Mouse (Mus musculus) hindbrain, embryonic 15.5 days (tissue): ENCODE measurements at regions not wholly inside any gene's neighbourhood (a gene's known extent, or its start where the extent isn't known, plus 50 kb on each side); places are given as distances from the start of the nearest gene placed in this dataset.

Experiments used
- ATAC-seq: fragments of 200-750 bp; cut with Nextera tagmentation; 2 replicates; pipeline ENCODE4 v1.8.0; 2017; ENCODE audit warnings: low read depth, moderate number of reproducible peaks, moderate TSS enrichment; ENCODE audit not compliant: low FRiP score
- H3K27ac ChIP-seq: fragments of 300-500 bp; sonication (generic); replicated peaks from 2 replicates; pipeline ENCODE4 v1.5.1; 2015; ENCODE audit warnings: mild to moderate bottlenecking, inconsistent platforms
- H3K27me3 ChIP-seq: fragments of 300-500 bp; sonication (generic); 2 replicates; pipeline ENCODE4 v1.6.1; 2015; ENCODE audit warnings: control low read depth, inconsistent platforms
- H3K36me3 ChIP-seq: fragments of 300-500 bp; sonication (generic); 2 replicates; pipeline ENCODE4 v1.6.1; 2015; ENCODE audit warnings: control low read depth, inconsistent platforms
- H3K4me1 ChIP-seq: fragments of 300-500 bp; sonication (generic); replicated peaks from 2 replicates; pipeline ENCODE4 v1.6.1; 2015; ENCODE audit warnings: control low read depth, inconsistent platforms
- H3K4me2 ChIP-seq: fragments of 300-500 bp; sonication (generic); 2 replicates; pipeline ENCODE4 v1.6.1; 2015; ENCODE audit warnings: moderate library complexity, mild to moderate bottlenecking, inconsistent platforms
- H3K4me3 ChIP-seq: fragments of 300-500 bp; sonication (generic); 2 replicates; pipeline ENCODE4 v1.5.1; 2015; ENCODE audit warnings: mild to moderate bottlenecking, inconsistent platforms
- H3K9ac ChIP-seq: fragments of 300-500 bp; sonication (generic); 2 replicates; pipeline ENCODE4 v1.6.1; 2015; ENCODE audit warnings: inconsistent platforms
- H3K9me3 ChIP-seq: fragments of 300-500 bp; sonication (generic); 2 replicates; pipeline ENCODE4 v1.6.1; 2016; ENCODE audit warnings: control low read depth, inconsistent platforms
- WGBS: fragments of 180-500 bp; shearing (Covaris S2); methylation state at CpG from one replicate; pipeline ENCODE4 v1.1.7; 2015; 5-methylcytosine and 5-hydroxymethylcytosine counted together

GRCm38 (mm10) chr1:169374686-169375085, 156.6 kb downstream of the Nuf2 start:
- Histone ChIP-seq H3K36me3 (no peaks in the 10 kb centered on the region), H3K4me2 (no peak overlapping the region), H3K27ac (no peak overlapping the region), H3K4me1 (no peaks in the 10 kb centered on the region), H3K4me3 (no peak overlapping the region), H3K27me3 (no peaks in the 10 kb centered on the region), H3K9ac (no peak overlapping the region), H3K9me3 (no peaks in the 10 kb centered on the region)
- 86% methylated on average over 1 of the region's 1 CpGs for WGBS
- ATAC-seq = no peak

GRCm38 (mm10) chr1:169368758-169369157, 162.5 kb downstream of the Nuf2 start:
- Histone ChIP-seq H3K9ac (no peak overlapping the region), H3K4me1 (peaks cover 6% of the 10 kb centered on the region; the same call in 1 of the 2 replicates), H3K9me3 (no peaks in the 10 kb centered on the region), H3K4me3 (no peak overlapping the region), H3K4me2 (no peak overlapping the region), H3K27me3 (no peaks in the 10 kb centered on the region), H3K36me3 (no peaks in the 10 kb centered on the region), H3K27ac (no peak overlapping the region)
- ATAC-seq = no peak
- WGBS = 65% methylated on average over 3 of the region's 3 CpGs

GRCm38 (mm10) chr1:169367772-169368501, 163.3 kb downstream of the Nuf2 start:
- WGBS = 67% methylated on average over 10 of the region's 10 CpGs
- Histone ChIP-seq H3K4me3 (no peak overlapping the region), H3K4me2 (no peak overlapping the region), H3K36me3 (no peaks in the 10 kb centered on the region), H3K9me3 (no peaks in the 10 kb centered on the region), H3K27me3 (no peaks in the 10 kb centered on the region), H3K9ac (no peak overlapping the region), H3K4me1 (peaks cover 6% of the 10 kb centered on the region; the same call in 1 of the 2 replicates), H3K27ac (no peak overlapping the region; the same call in 1 of the 2 replicates)
- peak; percentile 61; the same call in 1 of the 2 replicates for ATAC-seq

- ATAC-seq = no peak
- H3K4me1 ChIP-seq = peaks cover 6% of the 10 kb centered on the region; the same call in 1 of the 2 replicates
- no peak overlapping the region for H3K4me3 ChIP-seq
- H3K9me3 ChIP-seq = no peaks in the 10 kb centered on the region
- no peaks in the 10 kb centered on the region for H3K27me3 ChIP-seq
- H3K36me3 ChIP-seq = no peaks in the 10 kb centered on the region
- H3K27ac ChIP-seq = no peak overlapping the region
- H3K9ac ChIP-seq = no peak overlapping the region
- 62% methylated on average over 4 of the region's 4 CpGs for WGBS
- H3K4me2 ChIP-seq = no peak overlapping the region
Measured at GRCm38 (mm10) chr1:169367316-169367715, 163.9 kb downstream of the Nuf2 start.

- no peaks in the 10 kb centered on the region for H3K27me3 ChIP-seq
- H3K9ac ChIP-seq = no peak overlapping the region
- H3K36me3 ChIP-seq = no peaks in the 10 kb centered on the region
- no peak overlapping the region for H3K27ac ChIP-seq
- H3K9me3 ChIP-seq = no peaks in the 10 kb centered on the region
- no peak overlapping the region for H3K4me3 ChIP-seq
- WGBS = 39% methylated on average over 4 of the region's 4 CpGs
- no peaks in the 10 kb centered on the region for H3K4me1 ChIP-seq
- H3K4me2 ChIP-seq = no peak overlapping the region
- no peak for ATAC-seq
Measured at GRCm38 (mm10) chr1:169362564-169362963, 168.7 kb downstream of the Nuf2 start.

- WGBS = 77% methylated on average over 6 of the region's 6 CpGs
Measured at GRCm38 (mm10) chr1:169357652-169358241, 173.5 kb downstream of the Nuf2 start.

GRCm38 (mm10) chr1:169354021-169354420, 177.2 kb downstream of the Nuf2 start:
- ATAC-seq = no peak
- Histone ChIP-seq H3K27ac (no peak overlapping the region), H3K4me3 (no peak overlapping the region), H3K9me3 (no peaks in the 10 kb centered on the region), H3K9ac (no peak overlapping the region), H3K27me3 (no peaks in the 10 kb centered on the region), H3K4me2 (no peak overlapping the region), H3K4me1 (no peaks in the 10 kb centered on the region), H3K36me3 (no peaks in the 10 kb centered on the region)
- WGBS = 75% methylated on average over 5 of the region's 5 CpGs

More at GRCm38 (mm10) chr1:169357652-169358241, 173.5 kb downstream of the Nuf2 start:
- H3K4me3 ChIP-seq = no peak overlapping the region
- H3K36me3 ChIP-seq = no peaks in the 10 kb centered on the region
- H3K27ac ChIP-seq = no peak overlapping the region
- no peaks in the 10 kb centered on the region for H3K9me3 ChIP-seq
- H3K27me3 ChIP-seq = no peaks in the 10 kb centered on the region
- H3K9ac ChIP-seq = no peak overlapping the region
- no peak overlapping the region for H3K4me2 ChIP-seq
- ATAC-seq = no peak
- no peaks in the 10 kb centered on the region for H3K4me1 ChIP-seq

GRCm38 (mm10) chr1:169347692-169348091, 183.6 kb downstream of the Nuf2 start:
- no peak overlapping the region for H3K27ac ChIP-seq
- WGBS = 43% methylated on average over 2 of the region's 2 CpGs
- H3K4me2 ChIP-seq = no peak overlapping the region
- no peaks in the 10 kb centered on the region for H3K4me1 ChIP-seq
- H3K4me3 ChIP-seq = no peak overlapping the region
- no peak overlapping the region for H3K9ac ChIP-seq
- H3K27me3 ChIP-seq = peaks cover 6% of the 10 kb centered on the region; the same call in 1 of the 2 replicates
- peak; percentile 42; the same call in 1 of the 2 replicates for ATAC-seq
- no peaks in the 10 kb centered on the region for H3K9me3 ChIP-seq
- H3K36me3 ChIP-seq = no peaks in the 10 kb centered on the region

- no peaks in the 10 kb centered on the region for H3K36me3 ChIP-seq
- H3K4me3 ChIP-seq = no peak overlapping the region
- H3K4me2 ChIP-seq = no peak overlapping the region
- 88% methylated on average over 1 of the region's 1 CpGs for WGBS
- ATAC-seq = no peak
- peaks cover 6% of the 10 kb centered on the region; the same call in 1 of the 2 replicates for H3K27me3 ChIP-seq
- no peaks in the 10 kb centered on the region for H3K4me1 ChIP-seq
- no peaks in the 10 kb centered on the region for H3K9me3 ChIP-seq
- H3K27ac ChIP-seq = no peak overlapping the region
- no peak overlapping the region for H3K9ac ChIP-seq
Measured at GRCm38 (mm10) chr1:169346876-169347275, 184.4 kb downstream of the Nuf2 start.

GRCm38 (mm10) chr1:169341131-169341530, 190.1 kb downstream of the Nuf2 start:
- no peaks in the 10 kb centered on the region for H3K9me3 ChIP-seq
- no peaks in the 10 kb centered on the region for H3K36me3 ChIP-seq
- H3K27ac ChIP-seq = no peak overlapping the region
- WGBS = 56% methylated on average over 1 of the region's 1 CpGs
- no peak for ATAC-seq
- H3K4me2 ChIP-seq = no peak overlapping the region
- no peaks in the 10 kb centered on the region for H3K27me3 ChIP-seq
- H3K4me1 ChIP-seq = no peaks in the 10 kb centered on the region
- H3K4me3 ChIP-seq = no peak overlapping the region
- no peak overlapping the region for H3K9ac ChIP-seq

GRCm38 (mm10) chr1:169338461-169338860, 192.8 kb downstream of the Nuf2 start:
- WGBS = 73% methylated on average over 4 of the region's 4 CpGs
- Histone ChIP-seq H3K4me2 (no peak overlapping the region), H3K27ac (no peak overlapping the region), H3K4me3 (no peak overlapping the region), H3K4me1 (no peaks in the 10 kb centered on the region), H3K36me3 (no peaks in the 10 kb centered on the region), H3K9ac (no peak overlapping the region), H3K27me3 (no peaks in the 10 kb centered on the region), H3K9me3 (no peaks in the 10 kb centered on the region)
- no peak for ATAC-seq

GRCm38 (mm10) chr1:169332165-169332564, 199.1 kb downstream of the Nuf2 start:
- no peak overlapping the region for H3K4me3 ChIP-seq
- no peak overlapping the region for H3K9ac ChIP-seq
- H3K9me3 ChIP-seq = no peaks in the 10 kb centered on the region
- WGBS = 88% methylated on average over 5 of the region's 5 CpGs
- no peaks in the 10 kb centered on the region for H3K4me1 ChIP-seq
- H3K27me3 ChIP-seq = no peaks in the 10 kb centered on the region
- H3K36me3 ChIP-seq = no peaks in the 10 kb centered on the region
- H3K27ac ChIP-seq = no peak overlapping the region
- ATAC-seq = no peak
- H3K4me2 ChIP-seq = no peak overlapping the region
